Mouse (Mus musculus) NIH3T3 (cell line): ENCODE measurements around the gene Fcna.

ENCODE experiments used
- DNase-seq: peaks from one replicate; pipeline ENCODE4 v3.0.0-alpha.2; 2012; ENCODE audit warnings: low read depth

Gene Fcna

DNA sequence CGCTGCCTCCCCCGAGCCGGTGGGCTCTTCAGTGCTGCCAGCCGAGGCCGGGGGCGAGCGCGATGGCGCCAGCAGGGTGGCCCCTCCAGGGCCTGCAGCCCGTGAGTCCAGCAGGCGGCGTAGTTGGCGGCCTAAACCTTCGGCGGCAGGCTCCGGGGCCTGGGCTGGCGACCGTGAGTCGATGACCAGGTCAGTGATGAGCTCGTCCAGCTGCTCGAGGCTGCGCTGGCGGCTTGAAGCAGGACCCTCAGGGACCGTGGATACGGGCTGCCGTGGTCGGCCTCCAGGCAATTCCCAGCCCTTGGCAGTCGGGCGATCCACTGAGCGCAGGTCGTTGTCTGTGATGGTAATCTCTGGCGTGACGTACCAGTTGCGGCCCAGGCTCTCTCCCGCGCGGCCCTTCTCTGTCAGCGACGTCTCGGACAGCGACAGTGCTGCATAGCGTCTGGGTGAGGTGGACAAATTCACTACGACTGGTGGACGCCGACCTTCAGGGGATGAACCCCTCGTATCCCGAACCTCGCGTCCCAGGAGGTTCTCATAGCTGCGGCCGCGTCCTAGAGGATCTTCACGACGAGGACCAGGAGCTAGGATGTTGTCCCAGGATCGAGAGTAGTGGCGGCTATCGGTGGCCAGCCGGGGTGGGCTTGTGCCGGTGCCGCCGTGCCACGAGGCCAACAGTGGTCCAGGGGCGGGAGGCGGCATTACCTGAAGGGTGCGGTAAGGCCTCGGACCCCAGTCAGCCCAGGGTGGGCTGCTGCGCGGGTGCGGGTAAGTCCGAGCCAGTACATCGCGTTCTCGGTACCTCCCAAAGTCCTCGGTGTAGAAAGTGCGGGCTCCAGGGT, 49.7 kb downstream of the Fcna start:
- no peak for DNase-seq

DNA sequence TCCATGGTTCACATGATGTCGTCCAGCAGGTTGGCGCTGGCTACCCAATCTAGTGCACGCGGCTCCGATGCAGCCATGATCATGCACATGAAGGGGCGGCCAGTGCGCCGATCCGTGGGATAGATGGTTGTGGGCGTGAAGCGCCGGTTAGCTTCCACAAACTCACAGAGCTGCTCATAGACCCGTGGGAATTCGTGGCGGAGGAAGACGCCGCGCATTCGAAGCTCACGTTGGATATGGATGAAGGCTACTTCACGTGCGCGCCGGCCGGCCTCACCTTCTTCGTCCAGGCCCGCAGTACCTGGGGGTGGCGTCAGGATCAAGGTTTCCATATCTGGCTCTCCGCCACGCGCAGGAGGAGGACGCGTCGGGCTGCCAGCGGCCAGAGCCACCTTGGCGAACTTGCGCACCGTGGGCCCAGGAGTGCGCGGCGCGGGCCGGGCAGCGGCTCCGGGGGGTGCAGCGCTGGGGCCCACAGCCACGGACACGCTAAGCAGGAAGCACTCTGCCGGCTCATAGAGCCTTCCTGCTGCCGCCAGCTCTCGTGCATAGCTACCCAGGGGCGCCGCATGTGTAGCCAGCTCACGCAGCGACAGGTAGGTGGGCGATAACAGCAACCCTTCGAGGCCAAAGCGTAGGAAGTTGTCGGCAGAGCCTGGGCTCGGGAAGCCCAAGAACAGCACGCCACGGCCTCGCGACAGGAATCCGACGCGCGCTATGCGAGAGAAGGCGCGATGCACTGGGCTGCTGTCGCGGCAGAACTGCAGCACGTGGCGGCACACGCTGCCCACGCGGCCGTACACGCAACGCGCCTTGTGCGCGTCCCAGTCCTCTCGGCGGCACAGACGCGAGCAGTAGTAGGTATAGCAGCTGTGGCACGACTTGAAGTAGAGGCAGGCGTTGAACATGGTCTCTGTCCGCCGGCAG, 50.6 kb downstream of the Fcna start:
- no peak for DNase-seq

GRCm38 (mm10) chr2:25576028-25576850, 51.6 kb downstream of the Fcna start:
- DNase-seq, result no peak

DNA sequence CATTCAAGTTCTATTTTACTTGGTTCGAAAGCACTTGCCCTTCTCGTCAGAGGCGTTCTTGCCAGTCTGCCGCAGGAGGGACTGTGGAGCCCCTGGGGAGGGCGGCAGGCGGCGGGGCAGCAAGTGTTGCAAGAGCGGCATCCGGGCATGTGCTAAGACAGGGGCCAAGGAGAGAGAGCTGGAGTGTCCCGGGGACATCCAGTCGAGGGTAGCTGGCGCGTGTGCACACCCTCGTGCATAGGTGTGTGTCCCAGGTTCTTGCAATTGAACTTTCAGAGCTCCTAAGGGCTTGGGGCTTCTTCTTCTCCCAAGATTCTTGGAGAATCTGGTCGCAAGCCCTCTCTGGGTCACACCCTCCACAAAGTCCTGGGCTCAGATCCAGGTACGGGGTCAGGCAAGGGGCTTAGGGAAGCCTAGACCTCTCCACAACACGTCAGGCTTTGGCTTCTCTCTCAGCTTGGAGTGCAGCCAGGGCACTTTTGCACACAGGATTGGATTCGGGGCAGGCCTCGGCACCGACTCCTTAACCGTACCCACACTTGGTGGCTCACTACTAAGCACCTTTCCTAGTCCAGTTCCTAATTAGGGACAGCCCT, 52.3 kb downstream of the Fcna start:
- peak; percentile 79 for DNase-seq
